Mouse (Mus musculus) midbrain, embryonic 16.5 days (tissue): ENCODE results near the gene Leng1. TPM values are rescaled to one million over a fixed set of nuclear protein-coding genes. Genes with fewer than 3 reads are reported as not detected.
A peak's percentile ranks its signal among the peaks of the same experiment; 100 is the strongest.

ENCODE experiments used
- ATAC-seq: fragments of 200-750 bp; cut with Nextera tagmentation; 2 replicates; pipeline ENCODE4 v1.8.0; 2017; ENCODE audit warnings: moderate TSS enrichment
- H3K27ac ChIP-seq: fragments of 300-500 bp; sonication (generic); 2 replicates; pipeline ENCODE4 v1.5.1; 2014; ENCODE audit warnings: mild to moderate bottlenecking, low read length, mixed read lengths
- H3K27me3 ChIP-seq: fragments of 300-500 bp; sonication (generic); 2 replicates; pipeline ENCODE4 v1.6.1; 2014; ENCODE audit warnings: low read depth, low read length, mixed read lengths; ENCODE audit not compliant: control insufficient read depth, insufficient read depth
- H3K36me3 ChIP-seq: fragments of 300-500 bp; sonication (generic); 2 replicates; pipeline ENCODE4 v1.6.1; 2014; ENCODE audit warnings: mild to moderate bottlenecking, low read length, moderate library complexity, mixed read lengths; ENCODE audit not compliant: control insufficient read depth, insufficient read depth
- H3K4me1 ChIP-seq: fragments of 300-500 bp; sonication (generic); 2 replicates; pipeline ENCODE4 v1.6.1; 2014; ENCODE audit warnings: mild to moderate bottlenecking, low read length, mixed read lengths; ENCODE audit not compliant: control insufficient read depth, insufficient read depth
- H3K4me2 ChIP-seq: fragments of 300-500 bp; sonication (generic); 2 replicates; pipeline ENCODE4 v1.6.1; 2014; ENCODE audit warnings: mild to moderate bottlenecking, low read length, mixed read lengths
- H3K4me3 ChIP-seq: fragments of 300-500 bp; sonication (generic); 2 replicates; pipeline ENCODE4 v1.5.1; 2014; ENCODE audit warnings: low read depth, mild to moderate bottlenecking, low read length, moderate library complexity, mixed read lengths
- H3K9ac ChIP-seq: fragments of 300-500 bp; sonication (generic); 2 replicates; pipeline ENCODE4 v1.6.1; 2014; ENCODE audit warnings: low read depth, low read length, mixed read lengths
- H3K9me3 ChIP-seq: fragments of 300-500 bp; sonication (generic); replicated peaks from 2 replicates; pipeline ENCODE4 v1.6.1; 2014; ENCODE audit warnings: mild to moderate bottlenecking, low read length, mixed read lengths; ENCODE audit not compliant: control insufficient read depth, poor library complexity, severe bottlenecking
- WGBS: fragments of 180-500 bp; shearing (Covaris S2); extraction: QIAGEN DNeasy Blood & Tissue Kit; methylation state at CpG from one replicate; pipeline ENCODE4 v1.1.7; 2014; 5-methylcytosine and 5-hydroxymethylcytosine counted together
- polyA plus RNA-seq: library from polyadenylated mRNA; unstranded; fragments of >200 nt; fragmentation: Nextera tagmentation; extraction: Ambion mirVana; gene quantifications from 2 replicates; pipeline ENCODE4 v1.2.1, GENCODE M21; 2015

Gene Leng1
- polyA plus RNA-seq, 1 experiment from 2014 or later: 13.2 TPM

DNA sequence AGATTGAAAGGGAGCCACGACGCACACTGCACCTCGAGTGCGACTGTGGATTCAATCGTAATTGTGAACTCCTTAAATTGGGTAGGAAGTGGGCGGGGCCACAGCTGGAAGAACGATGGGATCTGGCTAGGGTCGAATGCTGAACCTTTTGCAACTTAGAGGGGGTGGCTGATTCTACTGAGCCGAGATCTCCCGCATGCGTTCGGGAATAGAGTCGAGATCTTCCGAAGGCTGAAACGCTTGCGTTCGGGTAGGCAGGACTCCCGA, 28.1 kb upstream of the Leng1 start:
- ATAC-seq: no peak
- Histone ChIP-seq H3K4me2 (peak overlapping the region; percentile 86), H3K27ac (peak overlapping the region; percentile 96), H3K9ac (peak overlapping the region; percentile 69), H3K9me3 (no peaks in the 10 kb centered on the region), H3K27me3 (no peaks in the 10 kb centered on the region), H3K36me3 (peaks cover 17% of the 10 kb centered on the region), H3K4me3 (peak overlapping the region; percentile 85), H3K4me1 (peaks cover 32% of the 10 kb centered on the region)
- under 1% methylated on average over 18 of the region's 18 CpGs for WGBS

DNA sequence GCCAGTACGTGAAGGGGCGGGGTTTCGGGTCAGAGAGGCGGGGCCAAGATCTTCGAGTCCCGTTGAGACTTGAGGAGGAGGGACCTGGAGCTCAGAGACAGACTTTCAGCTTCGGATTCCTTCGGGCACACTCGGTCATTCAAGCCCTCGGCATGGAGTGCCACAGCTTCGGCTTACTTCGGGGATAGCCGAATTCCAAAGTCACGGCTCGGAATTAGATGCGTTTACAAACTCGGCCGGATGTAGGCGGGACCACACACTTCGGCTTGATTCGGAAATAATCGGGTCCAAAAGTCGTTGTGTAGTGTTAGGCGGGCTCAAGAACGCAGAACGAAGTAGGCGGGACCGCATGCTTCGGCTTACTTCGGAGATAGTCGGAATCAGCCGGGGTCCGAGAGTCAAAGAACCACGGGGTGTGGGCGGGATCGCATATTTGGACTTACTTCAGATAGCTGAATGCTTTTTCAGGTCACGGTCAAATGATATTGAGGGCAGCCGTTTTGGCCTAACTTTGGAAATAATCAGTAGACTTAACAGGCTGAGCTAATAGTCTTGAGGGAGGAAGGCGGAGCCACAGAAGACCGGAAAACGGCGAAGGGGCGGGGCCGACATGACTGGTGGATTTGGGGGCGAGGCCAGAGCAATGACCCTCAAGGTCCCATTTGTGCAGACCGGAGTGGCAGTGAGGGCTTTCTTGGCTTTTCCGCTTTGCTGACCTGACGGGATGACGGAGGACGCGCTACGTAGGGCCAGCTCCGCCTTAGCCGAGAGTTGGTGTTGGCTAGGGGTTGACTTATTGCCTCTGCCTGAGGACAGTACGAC, 27.6 kb upstream of the Leng1 start, which contains the start of gene Mboat7:
Gene Mboat7 (minus strand): TSS at position 537 of the 822 bp plus-strand sequence.
- WGBS: under 1% methylated on average over 55 of the region's 55 CpGs
- no peaks in the 10 kb centered on the region for H3K27me3 ChIP-seq
- H3K27ac ChIP-seq: peak within 1 kb of the TSS; percentile 96
- H3K9ac ChIP-seq: peak within 1 kb of the TSS; percentile 99
- H3K4me3 ChIP-seq: peak within 1 kb of the TSS; percentile 85
- no peaks in the 10 kb centered on the region for H3K9me3 ChIP-seq
- H3K4me1 ChIP-seq: peaks cover 32% of the 10 kb centered on the region
- H3K4me2 ChIP-seq: peak within 1 kb of the TSS; percentile 86
- peak; percentile 94 for ATAC-seq
- H3K36me3 ChIP-seq: peaks cover 17% of the 10 kb centered on the region

- Histone ChIP-seq H3K27me3 (no peaks in the 10 kb centered on the region), H3K4me1 (peaks cover 32% of the 10 kb centered on the region), H3K9ac (peak within 1 kb of the TSS; percentile 99), H3K27ac (peak within 1 kb of the TSS; percentile 96), H3K9me3 (no peaks in the 10 kb centered on the region), H3K4me2 (peak within 1 kb of the TSS; percentile 86), H3K4me3 (peak within 1 kb of the TSS; percentile 85), H3K36me3 (peaks cover 17% of the 10 kb centered on the region)
- WGBS: 0% methylated on average over 49 of the region's 49 CpGs
- peak; percentile 79 for ATAC-seq
Observed at GRCm38 (mm10) chr7:3692382-3692986, 26.8 kb upstream of the Leng1 start, which contains the start of gene Tsen34. Gene Tsen34, plus strand, starts transcription at chr7:3692863.

DNA sequence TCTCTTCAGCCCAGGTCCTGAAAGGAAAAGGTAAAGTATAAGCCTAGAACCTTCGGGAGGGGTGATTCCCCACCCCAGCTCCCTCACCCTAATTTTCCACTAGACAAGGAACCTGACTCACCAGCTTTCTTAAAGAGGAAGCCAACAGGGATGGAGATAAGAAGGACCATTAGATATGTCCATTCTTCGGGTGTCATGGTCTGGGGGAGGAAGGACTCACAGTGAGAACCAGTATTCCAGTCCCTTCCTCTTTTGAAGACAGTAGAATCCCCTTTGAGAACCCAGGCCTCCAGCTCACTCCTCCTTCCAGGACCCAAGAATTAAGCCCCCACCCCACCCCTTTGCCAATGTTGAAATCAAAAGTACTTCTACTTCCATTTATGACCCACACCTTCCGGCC, 26.3 kb upstream of the Leng1 start:
- no peak for ATAC-seq
- Histone ChIP-seq H3K27ac (peak overlapping the region; percentile 96), H3K9ac (peak overlapping the region; percentile 99), H3K36me3 (peaks cover 13% of the 10 kb centered on the region; the same call in 1 of the 2 replicates), H3K4me3 (peak overlapping the region; percentile 85), H3K9me3 (no peaks in the 10 kb centered on the region), H3K4me1 (peaks cover 27% of the 10 kb centered on the region), H3K27me3 (no peaks in the 10 kb centered on the region), H3K4me2 (peak overlapping the region; percentile 86)
- WGBS: 44% methylated on average over 3 of the region's 3 CpGs

DNA sequence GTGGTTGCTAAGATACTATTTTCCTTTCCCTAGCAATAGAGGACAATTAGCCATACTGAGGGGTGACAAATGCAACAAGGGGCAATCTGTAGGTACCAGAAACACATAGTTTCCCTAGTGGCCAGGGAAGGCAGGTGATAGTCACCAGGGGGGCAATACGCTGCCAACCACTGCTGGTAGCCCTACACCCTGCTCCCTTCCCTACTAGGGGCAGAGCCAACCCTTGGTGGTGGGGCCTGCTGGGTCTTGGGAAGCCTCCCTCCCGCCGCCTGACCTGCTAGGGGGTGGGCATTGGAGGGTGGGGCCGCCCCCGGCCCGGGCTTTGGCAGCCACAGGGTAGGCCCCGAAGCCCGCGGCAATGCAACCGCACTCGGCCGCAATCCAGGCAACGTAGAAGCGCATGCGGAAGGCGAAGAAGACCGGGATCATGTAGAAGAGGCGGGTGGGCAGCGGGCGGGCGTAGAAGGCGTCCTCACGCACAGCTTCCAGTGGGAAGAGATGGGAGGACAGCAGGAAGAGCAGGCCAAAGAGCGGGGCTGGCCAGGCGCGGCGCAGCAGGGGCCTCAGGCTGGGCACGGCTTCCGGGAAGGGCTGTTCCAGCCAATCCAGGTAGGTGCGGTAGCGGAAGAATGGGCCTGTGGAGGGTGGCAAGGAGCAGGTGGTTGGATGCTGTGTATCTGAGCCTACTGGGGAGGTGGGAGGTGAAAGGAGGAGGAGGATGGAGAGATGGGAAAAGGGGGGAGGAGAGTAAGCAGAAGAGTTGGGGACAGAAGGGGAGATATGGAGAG, 20.0 kb upstream of the Leng1 start:
- H3K4me1 ChIP-seq: peaks cover 22% of the 10 kb centered on the region
- H3K27me3 ChIP-seq: no peaks in the 10 kb centered on the region
- WGBS: 83% methylated on average over 31 of the region's 31 CpGs
- peaks cover 21% of the 10 kb centered on the region for H3K36me3 ChIP-seq
- no peaks in the 10 kb centered on the region for H3K9me3 ChIP-seq
- H3K9ac ChIP-seq: no peak overlapping the region
- peak overlapping the region; percentile 87 for H3K27ac ChIP-seq
- H3K4me3 ChIP-seq: no peak overlapping the region
- ATAC-seq: no peak
- no peak overlapping the region for H3K4me2 ChIP-seq

DNA sequence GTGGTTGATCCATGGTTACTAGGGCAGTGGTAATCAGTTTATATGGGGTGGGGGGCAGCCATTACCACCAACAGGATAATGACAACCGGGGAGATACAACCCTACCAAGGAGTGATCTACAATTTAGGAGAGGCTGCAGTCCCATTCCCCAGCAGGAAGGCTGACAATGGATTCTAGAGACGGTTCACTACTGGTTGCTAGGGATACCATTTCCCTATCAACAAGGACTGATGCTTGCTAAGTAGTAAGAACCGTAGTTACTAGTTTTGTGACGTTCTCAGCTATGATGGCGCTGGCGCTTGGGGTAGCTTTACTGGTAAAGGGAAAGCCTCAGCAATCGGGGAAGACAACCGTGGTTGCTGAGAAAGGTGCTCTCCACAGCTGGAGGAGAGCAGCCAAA, 19.1 kb upstream of the Leng1 start:
- 60% methylated on average over 8 of the region's 8 CpGs for WGBS
- peak; percentile 34 for ATAC-seq
- peak overlapping the region; percentile 87 for H3K27ac ChIP-seq
- H3K9me3 ChIP-seq: no peaks in the 10 kb centered on the region
- peak overlapping the region; percentile 4; the same call in 1 of the 2 replicates for H3K4me2 ChIP-seq
- peaks cover 22% of the 10 kb centered on the region for H3K4me1 ChIP-seq
- H3K27me3 ChIP-seq: no peaks in the 10 kb centered on the region
- H3K9ac ChIP-seq: peak overlapping the region; percentile 48
- peaks cover 21% of the 10 kb centered on the region for H3K36me3 ChIP-seq
- H3K4me3 ChIP-seq: no peak overlapping the region

DNA sequence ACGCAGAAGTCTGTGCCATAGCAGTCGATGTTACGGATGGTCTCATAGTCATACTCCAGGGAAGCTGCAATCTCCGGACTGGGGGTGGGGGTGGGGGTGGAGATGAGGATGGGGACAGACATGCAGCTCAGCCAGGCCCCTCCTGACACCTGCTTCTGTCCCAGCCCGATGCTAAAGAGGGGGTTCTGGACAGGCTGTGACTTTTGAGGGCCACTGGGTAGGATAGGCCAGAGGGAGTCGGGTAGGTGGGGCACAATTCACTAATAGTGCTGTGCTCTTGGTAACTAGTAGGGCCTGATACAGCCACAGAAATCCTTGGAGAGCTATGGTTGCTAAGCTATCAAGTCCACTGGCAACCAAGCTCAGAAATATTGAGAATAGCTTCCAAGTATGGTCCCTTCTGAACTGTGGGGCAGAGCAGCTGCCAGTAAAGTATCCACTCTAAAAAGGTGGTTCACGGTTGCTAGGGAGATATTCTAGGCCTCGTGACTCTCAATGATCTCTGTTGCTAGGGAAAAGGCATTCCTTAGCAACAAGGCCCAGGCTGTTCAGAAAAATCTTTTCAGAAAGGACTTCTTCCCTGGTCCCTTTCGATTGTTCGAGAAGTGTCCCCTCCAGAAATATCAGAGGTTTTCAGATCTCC, 18.4 kb upstream of the Leng1 start:
- no peak overlapping the region for H3K4me3 ChIP-seq
- H3K9me3 ChIP-seq: no peaks in the 10 kb centered on the region
- H3K36me3 ChIP-seq: peaks cover 21% of the 10 kb centered on the region
- H3K9ac ChIP-seq: no peak overlapping the region; the same call in 1 of the 2 replicates
- peak; percentile 89 for ATAC-seq
- peak overlapping the region; percentile 4; the same call in 1 of the 2 replicates for H3K4me2 ChIP-seq
- WGBS: 40% methylated on average over 10 of the region's 10 CpGs
- peak overlapping the region; percentile 87 for H3K27ac ChIP-seq
- H3K4me1 ChIP-seq: peaks cover 22% of the 10 kb centered on the region
- no peaks in the 10 kb centered on the region for H3K27me3 ChIP-seq

DNA sequence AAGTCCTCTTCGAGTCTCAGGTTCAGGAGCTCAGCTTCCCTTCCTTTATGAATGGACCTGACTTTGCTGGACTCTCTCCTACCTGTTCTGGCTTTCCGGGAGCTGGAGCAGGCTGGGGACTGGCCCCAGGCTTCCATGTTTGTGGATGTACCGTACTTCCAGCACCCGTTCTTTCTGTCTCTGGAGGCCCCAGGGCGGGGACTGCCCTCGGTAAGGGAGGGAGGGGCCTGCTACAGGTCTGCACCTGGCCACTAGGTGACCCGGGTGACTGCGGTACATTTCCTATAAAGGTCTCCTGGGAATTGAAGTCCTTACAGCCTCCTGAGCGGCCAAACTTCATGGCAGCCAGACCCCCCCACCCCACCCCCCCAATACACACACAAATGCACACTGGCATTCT, 11.7 kb upstream of the Leng1 start, which contains the start of gene Tmc4:
Gene Tmc4 (minus strand): TSS at position 212 of the 400 bp plus-strand sequence.
- no peak within 1 kb of the TSS for H3K27ac ChIP-seq
- no peak within 1 kb of the TSS for H3K4me2 ChIP-seq
- ATAC-seq: no peak
- 68% methylated on average over 9 of the region's 9 CpGs for WGBS
- no peaks in the 10 kb centered on the region for H3K4me1 ChIP-seq
- 0 out of 2 replicates have a peak, but pooled peaks cover 7% of the 10 kb centered on the region for H3K36me3 ChIP-seq
- H3K9ac ChIP-seq: no peak within 1 kb of the TSS
- H3K9me3 ChIP-seq: no peaks in the 10 kb centered on the region
- H3K27me3 ChIP-seq: no peaks in the 10 kb centered on the region
- H3K4me3 ChIP-seq: no peak within 1 kb of the TSS
